Mouse (Mus musculus) mature B cell (primary cell): ENCODE measurements at regions not wholly inside any gene's neighbourhood (a gene's known extent, or its start where the extent isn't known, plus 50 kb on each side); places are given as distances from the start of the nearest gene placed in this dataset.

Experiments used
- in situ Hi-C: fragments of 300-500 bp; cut with MboI; formaldehyde crosslinking; loops from 2 replicates; pipeline ENCODE4 v1.14.3; 2019

DNA sequence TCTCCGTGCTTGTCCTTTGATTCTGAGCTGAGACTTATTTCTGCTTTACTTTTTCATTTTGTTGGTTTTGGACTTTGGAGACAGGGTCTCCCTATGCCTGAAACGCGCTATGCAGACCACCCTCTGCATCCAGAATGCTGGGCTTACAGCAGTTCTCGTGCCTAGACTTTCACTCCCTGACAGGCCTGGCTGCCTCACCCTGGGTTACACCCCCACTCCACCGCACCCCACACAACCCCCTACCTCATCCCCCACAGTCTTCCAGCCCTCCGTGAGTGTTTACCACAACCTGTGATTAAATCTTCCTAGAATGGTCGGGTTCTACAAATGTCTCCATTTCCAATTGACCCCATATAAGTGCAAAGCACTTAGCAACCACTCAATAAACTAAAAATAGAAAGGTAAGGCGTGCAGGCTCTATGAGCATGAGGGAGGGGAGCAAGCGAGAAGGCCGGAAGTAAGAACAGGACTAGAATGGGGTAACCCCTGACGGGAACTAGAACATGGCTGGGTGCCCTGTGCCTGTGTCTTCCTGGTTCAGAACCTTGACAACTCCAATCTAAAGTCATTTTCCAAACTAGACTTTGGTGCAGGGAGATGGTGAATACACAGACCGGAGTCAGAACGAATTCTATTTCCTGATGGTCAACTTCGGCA, 131.2 kb upstream of the Lef1 start:
- in situ Hi-C loops: no loop called here

DNA sequence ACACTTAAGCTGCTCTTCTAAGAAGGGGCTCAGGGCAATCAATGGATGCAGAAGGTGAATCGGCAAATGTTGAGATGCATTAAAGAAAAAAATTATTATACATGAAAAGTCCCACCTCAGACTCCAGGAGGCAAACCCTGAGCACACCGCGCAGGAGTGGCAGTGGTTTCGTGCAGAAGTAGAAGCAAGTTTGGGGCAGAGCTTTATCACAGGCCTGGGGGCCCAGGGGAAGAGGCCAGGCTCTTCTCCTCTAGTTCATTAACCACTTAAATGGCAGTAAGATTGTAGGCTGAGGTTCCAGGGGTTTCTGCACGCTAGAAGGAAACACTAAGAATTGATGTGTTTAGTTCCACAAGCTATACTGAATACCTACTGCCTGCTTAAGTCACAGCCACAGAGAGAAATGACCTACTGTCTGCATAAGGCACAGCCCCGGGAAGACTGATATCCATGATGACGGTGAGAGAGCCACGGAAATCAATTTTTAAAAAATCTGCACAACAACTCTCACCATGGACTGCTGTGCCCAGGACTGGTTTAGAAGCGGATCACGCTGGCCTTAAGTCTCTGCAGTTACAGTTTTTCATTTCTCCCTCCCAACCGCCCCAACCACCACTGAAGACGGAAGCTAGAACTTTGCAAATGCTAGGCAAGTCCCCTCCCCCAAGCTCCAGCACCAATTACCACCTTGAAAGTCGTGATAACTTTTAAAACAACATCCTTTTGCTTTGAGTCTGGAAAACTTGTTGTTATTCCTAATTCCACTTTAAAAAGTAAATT, 132.2 kb upstream of the Lef1 start:
- in situ Hi-C loops: no loop called here

DNA sequence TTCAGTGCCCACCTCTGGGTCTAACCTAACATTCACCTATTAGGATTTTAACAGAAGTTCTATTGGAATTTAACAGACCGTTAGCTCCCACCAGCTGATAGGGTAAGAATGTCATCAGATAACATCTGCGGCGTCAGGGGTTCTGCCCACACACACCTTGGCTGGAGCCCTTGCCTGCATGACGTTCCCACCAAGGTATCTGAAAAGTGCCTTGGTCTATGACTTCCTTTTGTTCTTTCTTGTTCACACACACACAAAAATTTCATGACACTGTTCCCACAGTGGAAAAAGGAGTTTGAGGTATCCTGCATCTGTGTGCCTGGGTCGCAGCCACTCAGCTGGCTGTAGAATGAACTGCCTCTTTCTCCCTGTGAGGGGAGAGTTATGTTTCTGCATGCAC, 134.1 kb upstream of the Lef1 start:
- in situ Hi-C loops: no loop called here

DNA sequence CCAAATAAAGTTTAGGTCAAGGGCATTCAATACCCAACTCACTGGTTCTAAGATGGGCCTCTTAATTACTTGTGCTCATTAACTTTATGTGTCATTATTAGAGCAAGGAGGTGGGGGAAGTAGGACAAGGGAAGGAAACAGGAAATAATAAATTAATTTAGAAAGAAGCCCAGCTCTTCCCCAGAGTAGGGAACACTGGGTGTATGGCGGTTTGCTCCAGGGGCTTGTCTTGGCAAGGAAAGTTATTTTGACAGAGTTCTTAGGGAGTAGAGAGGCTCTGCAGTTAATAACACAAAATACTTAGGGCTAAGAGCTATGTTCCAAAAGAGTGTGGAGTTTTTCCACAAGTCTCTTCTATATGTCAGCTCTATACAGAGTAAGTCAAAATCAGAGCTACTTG, 135.0 kb upstream of the Lef1 start:
- in situ Hi-C loops: no loop called here

DNA sequence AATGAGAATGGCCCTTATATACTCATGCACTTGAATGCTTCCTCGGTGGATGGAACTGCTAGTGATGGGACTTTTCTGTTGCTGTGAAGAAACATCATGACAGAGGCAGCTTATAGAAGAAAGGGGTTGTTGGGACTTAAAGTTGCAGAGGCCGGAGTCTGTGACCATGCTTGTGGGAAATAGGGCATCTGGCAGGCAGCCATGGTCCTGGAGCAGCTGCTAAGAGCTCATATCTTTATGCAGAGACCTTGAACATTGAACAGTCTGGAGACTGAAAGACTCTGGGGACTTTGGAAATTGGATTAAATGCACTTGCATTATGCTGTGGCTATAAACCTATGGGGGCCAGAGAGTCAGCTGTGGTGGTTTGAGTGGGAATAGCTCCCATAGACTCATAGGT, 138.1 kb upstream of the Lef1 start:
- in situ Hi-C loops: no loop called here

DNA sequence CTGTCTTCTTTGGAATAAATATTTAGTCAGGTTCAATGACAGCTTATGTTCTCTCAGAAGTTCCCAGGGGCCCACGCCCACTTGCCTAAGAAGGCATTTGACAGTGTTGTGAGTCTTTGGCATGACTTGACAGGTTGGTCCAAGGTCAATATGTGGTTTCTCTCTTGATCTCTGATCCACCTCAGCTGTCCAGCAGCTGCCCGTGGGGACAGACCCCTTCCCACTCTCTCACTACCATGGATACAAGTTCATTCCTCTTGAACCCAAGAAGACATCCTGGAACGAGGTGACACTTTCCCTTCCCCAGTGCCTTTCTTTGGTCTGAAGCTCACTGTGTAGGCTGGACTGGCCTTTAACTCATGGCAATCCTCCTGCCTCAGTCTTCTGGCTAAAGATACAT, 145.0 kb upstream of the Lef1 start:
- in situ Hi-C loops: no loop called here

DNA sequence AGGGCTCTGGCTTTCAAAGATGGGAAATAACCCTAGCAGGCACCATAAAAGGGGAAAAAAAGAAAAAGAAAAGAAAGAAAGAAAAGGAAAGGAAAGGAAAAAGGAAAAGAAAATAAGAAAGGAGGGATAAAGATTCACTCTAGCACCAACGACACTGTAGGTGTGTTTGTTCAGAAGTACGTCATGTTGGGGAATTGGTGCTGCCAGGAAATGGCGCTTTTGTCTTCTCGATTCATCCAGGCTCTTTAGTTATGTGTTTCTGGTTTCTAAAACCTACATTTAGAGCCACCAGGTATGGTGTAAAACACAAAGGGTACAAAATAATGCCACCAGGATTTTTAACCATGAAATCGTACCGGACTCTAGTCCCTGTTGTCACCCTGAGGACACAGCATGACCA, 146.2 kb upstream of the Lef1 start:
- in situ Hi-C loops: no loop called here

DNA sequence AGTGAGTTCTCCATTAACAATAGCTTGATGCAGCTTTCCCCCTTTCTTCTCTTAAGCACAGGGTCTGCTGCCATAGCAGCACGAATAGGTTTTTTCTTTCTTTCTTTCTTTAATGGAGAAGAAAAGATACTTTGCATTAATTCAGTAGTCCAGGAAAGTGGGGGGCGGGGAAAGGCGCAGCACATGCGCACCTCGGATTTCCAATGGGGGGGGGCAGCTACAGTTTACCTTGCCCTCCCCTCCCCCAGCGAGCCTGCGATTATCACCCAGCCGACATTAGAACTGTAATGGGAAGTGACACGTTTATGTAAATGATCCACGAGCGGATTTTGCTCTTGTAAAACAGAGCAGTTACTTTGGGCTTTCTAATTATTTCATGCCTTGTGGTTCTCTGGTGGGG, 146.6 kb upstream of the Lef1 start:
- in situ Hi-C loops: no loop called here

DNA sequence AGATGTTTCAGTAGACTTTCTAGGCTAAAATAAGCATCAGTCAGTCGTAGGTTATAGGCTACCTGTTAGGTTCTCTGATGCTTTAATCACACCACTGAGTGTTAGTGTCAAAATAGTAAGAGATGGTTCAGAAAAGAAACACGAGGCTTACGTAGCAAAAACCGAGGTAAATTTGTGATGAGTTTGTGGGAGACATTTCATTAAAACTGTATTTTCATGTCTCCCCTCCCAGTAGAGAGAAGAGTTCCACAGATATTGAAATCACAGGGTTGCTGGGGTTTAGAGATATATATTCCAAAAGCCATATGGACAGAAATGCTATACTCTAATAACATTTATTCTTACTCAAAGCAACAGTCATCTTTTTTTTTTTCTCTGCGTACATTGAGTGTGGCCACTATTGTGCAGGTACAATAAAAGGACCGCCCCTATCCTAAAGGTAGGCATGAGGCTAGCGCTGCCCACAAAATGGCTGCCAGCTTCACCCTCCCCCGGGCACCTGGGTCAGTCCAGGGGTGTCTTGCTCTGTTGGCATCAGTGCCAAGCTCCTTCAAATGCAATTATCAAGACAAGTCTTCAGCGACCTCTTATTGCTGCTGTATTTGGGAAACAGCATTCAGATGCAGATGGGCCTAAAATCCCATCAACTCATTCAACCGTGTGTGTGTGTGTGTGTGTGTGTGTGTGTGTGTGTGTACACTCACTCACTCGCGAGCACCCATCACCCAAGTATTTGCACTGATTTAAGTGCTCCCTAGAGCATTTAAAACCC, 147.4 kb upstream of the Lef1 start:
- in situ Hi-C loops: no loop called here

DNA sequence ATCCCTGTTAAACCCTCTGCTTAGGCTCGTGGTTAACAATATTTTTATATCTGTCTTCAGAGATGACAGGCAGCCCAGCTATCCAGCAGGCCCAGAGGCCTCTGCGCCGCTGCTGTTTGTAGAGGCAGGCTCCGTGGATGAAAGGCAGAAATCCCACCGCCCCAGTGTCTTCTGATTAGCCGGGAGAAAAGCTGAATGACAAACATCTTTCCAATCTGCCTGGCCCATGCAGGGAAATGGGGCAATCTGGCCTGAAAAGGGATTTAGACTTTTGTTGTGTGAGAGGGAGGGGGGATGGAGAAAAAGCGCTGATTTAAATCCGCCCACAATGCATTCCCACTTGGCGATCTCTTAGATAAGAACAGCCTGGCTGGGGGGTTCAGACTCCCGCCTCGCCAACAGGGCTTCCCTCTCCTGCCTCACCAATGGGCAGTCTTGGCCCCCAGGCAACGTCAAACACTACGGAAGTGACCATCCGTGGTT, 148.1 kb upstream of the Lef1 start:
- in situ Hi-C loops: no loop called here

DNA sequence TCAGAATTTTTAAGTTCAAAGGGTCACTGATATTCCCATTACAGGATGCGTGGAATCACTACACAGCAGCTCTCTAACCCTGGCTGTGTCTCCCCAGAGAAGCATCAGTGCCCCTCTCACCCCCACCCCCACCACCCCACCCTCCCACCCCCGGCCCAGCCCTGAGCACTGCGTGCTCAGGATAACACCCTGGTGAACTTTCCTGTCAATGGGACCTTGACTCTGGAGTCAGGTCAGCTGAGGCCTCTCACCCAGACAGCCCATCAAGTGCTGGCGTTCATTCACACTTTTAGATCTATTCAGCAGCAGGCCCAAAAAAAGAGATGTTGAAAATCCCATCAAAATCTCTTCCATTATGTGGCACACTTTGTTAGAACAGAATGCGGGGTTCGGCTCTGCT, 148.6 kb upstream of the Lef1 start:
- in situ Hi-C loops: no loop called here

DNA sequence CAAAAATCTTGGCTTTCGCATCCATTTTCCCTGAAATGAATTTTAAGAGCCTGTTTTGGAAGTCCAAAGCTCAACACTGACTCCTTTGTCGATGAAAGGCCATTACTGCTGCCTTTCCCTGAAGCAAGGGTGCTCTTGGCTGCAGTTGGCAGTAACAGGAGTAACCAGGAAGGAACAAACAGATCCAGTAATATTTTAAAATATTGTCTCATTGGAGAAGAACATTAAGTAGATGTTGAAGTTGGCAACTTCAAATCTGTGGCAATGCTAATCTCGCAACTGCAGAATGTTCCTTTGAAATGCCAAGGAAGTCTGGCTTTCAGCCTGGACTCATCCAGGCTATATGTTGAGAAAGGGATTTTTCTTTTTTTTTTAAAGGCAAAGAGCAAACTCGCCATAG, 154.3 kb upstream of the Lef1 start:
- in situ Hi-C loops: no loop called here

DNA sequence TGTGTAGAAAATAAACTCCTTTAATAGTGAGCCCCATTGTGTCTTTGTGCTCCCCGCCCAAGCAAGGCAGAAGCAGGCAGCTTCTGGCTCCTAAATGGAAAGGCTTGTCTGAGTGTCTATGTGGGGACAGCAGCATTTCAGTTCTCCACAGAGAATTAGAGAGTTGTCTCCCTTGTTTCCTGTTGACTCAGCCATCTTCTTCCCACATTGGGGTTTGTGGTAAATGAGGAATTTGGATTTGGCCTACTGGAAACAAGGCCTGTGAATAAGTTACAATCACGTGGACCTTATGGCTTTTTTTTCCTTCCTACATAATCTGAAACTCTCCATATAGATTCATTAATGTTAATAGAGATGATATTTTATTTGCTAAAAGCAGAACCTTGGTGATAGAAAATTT, 158.9 kb upstream of the Lef1 start:
- in situ Hi-C loops: no loop called here

DNA sequence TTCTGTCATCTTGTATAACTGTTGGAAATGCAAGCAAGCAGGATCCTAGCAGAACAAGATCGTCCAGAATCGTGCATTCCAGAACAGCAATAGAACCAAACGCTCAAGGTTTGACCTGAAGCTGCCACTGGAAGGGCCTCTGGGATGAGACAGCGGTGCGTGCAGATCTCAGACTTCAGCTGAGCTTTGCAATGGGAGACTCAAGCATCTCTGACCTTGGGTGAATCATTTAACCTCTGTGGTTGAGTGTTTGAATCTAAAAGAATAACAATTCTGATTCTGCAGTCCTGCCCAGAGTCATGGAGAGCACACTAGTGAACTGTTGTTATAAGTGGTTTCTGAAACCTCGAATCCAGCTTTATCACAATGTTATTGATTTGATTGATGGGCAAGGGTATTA, 159.4 kb upstream of the Lef1 start:
- in situ Hi-C loops: no loop called here

DNA sequence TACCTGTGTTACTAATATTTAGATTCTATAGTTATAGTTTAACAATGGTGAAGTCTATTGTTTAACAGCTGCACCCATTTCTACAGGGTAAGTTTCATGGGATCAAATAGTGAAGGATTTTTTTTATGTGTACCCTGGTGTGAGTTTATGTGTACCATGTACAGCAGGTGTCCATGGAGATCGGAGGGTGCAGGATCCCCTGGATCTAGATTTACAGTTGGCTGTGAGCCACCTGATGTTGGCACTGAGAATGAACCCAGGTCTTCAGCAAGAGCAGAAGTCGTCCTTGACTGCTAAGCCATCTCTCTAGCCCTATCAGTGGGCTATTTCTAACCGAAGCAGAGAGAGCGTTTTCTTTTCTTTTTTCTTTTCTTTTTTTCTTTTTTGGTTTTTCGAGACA, 162.4 kb upstream of the Lef1 start:
- in situ Hi-C loops: no loop called here

DNA sequence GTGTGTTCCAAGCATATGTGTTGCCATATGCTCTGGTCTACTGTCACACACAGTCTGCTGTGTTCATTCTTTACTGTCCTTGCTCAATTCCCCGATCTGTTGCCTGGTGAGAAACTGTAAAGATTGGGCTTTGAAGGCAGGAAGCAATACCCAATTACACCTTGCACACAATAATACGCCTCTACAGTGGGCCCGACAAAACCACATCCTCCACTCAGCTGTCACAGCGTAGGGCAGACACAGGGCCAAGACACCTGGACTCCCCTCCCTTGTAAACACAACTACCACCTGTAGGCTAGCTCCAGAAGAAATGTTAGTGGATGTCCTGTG, 163.0 kb upstream of the Lef1 start:
- in situ Hi-C loops: no loop called here

DNA sequence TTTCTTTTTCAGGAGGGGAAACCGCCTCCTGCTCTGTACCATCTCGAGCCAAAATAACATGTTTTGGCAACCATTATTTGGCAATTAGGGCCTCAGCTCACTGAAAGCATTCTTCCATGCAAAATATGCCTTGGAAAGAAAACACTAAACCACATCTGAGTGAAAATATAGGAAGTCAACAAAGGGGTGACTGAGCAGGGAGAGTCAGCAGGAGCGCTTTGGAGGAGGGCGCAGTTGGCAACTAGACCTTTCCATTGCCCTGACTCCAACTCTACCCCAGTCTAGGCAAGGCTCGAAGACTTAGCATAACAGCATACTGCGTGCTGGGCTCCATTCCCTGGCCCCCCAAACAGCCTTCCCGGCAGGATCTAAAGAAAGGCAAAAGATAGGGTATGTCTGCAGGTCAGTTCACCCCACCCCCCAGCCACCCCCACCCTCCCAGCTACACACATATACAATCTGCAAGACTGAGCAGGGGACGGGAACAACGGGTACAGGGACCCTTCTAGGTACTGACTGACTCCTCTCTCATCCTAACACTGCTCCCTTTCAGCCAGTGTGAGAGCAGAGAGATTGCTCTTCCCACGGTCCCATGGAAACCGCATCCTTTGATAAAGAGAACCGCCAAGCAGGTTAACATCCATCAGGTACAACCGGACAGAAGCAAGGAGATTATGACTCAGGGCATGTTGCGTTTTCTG, 163.5 kb upstream of the Lef1 start:
- in situ Hi-C loops: no loop called here

DNA sequence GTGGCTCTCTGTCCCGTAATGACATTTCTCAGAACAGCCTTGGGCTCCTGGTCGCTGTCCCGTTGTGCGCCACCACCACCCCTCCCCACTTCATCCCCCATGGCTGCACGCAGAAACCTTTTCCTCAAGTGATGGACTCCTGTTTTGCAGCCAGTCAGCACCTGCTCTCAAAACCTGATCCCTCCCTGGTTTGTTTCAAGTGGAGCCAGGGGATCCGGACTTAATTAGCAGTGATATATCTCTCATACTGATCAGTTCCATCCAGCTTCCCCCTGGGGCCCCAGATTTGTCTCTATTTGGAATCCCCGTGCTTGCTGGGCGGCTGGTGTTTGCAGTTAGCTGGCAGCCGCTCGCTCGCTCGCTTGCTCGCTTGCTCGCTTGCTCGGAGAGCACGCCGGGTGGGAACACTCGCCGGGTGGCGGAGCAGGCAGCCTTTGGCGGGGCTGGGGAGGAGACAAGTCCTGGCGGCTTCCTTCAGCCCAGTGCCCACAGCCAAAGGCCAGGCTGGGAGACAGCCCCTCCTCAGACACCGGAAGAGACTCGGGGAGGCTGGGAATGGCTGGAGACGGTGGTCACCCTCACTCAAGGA, 164.3 kb upstream of the Lef1 start:
- in situ Hi-C loops: no loop called here

DNA sequence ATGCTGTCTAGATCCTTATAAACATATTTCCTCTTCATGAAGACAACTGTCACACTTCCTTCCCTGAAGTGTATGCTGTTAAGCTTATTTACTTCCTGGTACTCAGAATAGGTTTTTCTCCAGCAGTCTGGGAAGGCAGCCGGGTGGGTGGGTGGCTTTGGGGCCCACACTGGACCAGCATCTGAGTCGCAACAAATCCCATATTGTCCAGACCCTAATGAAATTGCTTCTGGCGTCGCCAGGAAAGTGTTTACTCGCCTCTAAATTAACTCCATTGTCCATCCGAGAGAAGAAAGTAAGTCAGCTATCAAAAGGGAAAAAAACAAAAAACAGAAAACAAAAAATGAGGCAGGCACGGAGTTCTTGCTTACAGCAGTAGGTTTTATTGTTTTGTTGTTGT, 164.9 kb upstream of the Lef1 start:
- in situ Hi-C loops: no loop called here

DNA sequence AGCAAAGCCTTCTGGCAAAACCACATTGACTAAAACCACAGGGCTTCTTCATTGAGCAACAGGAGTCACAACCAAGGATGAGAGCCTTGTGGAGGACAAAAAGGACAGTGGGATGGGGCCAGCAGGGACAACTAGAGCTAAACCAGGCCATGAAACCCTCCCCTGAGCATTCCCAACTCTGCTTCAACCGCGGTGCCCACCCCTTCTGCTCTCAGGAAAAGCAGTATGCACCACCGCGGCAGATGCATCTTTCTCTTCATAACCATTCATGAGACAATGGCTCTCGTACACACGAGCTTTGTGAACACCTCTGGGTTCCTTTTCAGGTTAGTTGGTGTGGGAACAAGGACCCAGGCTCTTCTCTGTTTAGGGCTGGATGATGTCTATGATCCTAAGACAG, 166.0 kb upstream of the Lef1 start:
- in situ Hi-C loops: no loop called here

DNA sequence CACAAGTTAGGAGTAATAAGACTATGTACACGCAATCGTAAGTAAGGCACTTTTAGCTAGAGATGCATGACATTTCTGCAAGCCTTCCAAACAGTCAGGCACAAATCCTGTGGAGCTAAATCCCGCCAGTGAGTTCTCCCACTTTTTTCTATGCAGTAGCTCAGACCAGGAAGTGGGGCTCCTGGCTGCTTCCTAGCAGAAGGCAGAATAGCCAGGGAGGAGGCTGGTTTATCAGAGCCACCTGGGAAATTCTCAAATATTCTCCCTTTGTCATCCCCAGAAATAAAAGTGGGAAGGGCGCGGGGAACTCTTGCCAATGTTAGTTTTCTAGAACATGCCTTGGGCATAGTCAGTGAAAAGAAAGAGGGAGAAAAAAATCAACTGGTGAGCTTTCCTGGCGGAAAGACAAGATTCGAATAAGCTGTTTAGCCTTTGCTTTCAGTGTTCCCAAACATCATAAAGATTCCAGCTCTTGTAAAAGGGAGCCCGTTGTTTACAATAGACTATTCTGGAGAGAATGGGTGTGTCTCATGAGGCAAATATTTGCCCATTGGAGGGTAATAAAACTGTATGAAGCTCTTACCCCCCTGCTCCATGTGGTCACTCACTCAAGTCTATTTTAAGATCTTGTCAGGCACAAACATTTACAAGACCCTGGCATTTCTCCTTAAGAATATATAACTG, 167.2 kb upstream of the Lef1 start:
- in situ Hi-C loops: no loop called here
